Mouse (Mus musculus) lung, postnatal 4 days (tissue): ENCODE results near the gene Zdhhc14.

Experiments
- DNase-seq, 2 experiments: peaks; one replicate each; pipeline ENCODE4 v3.0.0; 2021

The Zdhhc14 gene

DNA sequence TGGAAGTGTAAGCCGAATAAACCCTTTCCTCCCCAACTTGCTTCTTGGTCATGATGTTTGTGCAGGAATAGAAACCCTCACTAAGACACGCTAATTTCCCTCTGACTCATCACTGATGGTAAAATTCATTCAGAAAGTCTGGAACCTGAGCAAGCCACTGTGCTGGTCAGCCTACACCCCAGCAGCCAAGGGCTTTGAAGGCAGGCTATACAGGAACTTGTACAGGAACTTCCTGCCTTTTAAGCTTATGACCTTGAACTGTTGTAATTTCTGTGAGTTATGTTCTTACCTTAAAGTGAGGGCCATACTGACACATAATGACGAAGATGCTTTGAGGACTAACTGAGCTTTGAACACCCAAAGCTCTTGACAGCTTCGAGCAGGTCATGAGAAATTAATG is 67.9 kb downstream of the Zdhhc14 start:
- DNase-seq, result no peak

DNA sequence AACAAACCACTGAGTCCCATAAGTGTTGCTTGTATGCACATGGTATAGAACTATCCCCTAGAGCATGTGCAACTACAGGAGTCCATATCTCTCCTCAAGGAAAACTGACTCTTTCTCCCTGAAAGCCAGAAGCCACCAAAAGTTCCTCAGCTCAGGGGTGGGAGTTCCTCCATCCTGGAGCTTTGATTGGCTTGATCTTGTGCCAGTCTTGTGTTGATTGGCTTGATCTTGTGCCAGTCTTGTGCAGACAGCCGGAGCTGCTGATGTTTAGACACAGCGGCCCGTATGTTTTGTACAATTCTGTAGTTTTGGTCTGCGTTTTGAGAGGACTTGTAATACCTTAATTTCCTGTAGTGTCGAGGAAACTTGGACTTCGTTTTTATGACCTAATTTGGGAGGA is 70.8 kb downstream of the Zdhhc14 start:
- no peak for DNase-seq

DNA sequence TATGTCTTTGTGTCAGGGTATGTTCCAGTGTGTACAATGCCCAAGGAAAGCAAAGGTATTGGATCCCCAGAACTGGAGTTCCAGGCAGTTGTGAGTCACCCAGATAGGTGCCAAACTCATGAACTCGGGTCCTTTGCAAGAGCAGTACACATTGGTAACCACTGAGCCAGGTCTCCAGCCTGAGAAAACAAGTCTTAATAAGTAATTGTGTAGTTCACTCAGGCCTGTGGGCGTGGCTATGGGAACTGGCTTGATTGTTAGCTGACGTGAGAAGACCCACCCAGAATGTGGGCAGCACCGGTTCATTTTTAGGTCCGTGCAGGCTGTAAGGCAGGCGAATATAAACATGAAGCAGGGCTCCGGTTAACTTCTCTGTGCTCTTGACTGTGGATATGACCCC is 73.6 kb downstream of the Zdhhc14 start:
- DNase-seq, result no peak

GRCm38 (mm10) chr17:5567943-5568342 is 75.6 kb downstream of the Zdhhc14 start:
- DNase-seq, result no peak

- DNase-seq, result no peak
Observed at GRCm38 (mm10) chr17:5569131-5570030, 77.0 kb downstream of the Zdhhc14 start.

DNA sequence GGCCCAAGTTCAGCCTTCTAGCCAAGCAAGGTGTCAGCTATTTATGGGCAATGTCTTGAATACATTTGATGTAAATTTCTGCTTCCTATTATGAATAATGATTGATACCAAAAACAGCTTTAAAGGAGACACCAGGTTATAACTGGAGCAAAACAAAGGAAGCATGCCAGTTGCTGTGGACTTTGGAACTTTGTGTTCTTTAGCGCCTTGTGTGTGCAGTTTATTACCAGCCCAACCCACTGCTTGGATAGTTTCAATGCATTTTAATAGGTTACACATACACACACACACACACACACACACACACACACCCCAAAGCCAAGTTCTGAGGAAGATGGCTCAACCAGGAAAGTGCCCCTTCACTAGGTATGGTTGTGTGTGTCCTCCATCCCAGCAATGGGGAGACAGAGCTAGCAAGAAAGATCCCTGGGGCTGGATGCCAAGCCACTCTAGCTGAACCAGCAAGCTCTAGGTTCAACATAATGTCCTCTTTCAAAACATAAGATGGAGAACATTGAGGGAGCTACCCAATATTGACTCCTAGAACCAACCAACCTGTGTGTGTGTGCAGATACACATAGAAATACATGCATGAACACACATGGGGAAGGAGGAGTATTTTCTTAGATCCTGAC is 79.9 kb downstream of the Zdhhc14 start:
- no peak for DNase-seq

DNA sequence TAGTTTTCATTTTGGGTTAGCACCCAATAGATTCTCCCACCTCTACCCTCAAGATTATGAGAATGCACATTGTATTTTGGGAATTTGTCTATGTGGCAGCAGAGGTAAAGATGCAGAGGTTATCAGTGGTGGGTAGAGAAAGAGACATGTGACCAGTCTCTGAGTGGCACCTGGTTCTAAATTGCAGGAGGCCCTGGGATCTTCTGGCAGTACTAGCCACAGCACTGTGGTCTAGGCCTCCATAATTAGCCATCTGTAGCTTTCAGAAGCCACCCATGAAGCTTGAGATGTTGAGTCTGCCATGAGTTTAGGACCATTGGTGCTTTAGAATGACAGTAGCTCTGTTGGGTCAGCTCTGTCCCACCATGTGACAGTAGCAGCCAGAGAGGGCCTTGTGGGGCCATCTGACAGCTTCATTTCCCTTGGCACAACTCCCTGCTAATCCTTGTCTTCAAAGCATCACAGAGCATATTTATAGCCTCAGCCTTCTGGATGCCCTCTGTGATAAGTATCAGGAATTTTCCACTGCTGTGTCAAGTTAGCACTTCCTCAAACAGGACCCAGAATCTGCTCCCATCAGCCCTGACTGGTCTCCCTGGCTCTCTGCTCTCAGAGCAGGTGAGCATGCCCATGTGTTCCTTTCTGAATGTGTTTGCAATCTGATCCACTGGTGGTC is 80.5 kb downstream of the Zdhhc14 start:
- DNase-seq, result no peak

- DNase-seq, result peak in 1 of 2 experiments; percentile 27
Observed at GRCm38 (mm10) chr17:5574672-5575071, 82.3 kb downstream of the Zdhhc14 start.

GRCm38 (mm10) chr17:5575518-5575917 is 83.2 kb downstream of the Zdhhc14 start:
- peak; percentile 21 to 56 for DNase-seq

GRCm38 (mm10) chr17:5582232-5582631 is 89.9 kb downstream of the Zdhhc14 start:
- DNase-seq, result no peak

DNA sequence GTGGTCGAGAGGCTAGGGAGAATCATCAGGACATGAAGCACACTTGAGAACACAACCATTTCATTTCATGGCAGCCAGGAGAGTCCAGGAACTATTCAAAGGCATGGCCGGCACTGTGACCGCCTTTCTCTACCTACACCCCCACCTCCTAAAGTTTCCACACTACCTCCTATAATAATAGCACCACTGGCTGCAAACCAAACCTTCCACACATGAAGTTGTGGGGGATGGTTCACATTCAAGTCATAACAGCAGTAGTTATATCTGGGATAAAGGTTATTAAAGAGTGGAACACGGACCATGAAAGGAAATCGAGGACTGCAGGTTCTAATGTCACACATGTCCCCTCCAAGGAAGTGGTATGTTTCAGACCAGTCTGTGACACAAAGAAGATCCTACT is 90.6 kb downstream of the Zdhhc14 start:
- no peak for DNase-seq

- no peak for DNase-seq
Observed at GRCm38 (mm10) chr17:5583472-5584145, 91.3 kb downstream of the Zdhhc14 start.

DNA sequence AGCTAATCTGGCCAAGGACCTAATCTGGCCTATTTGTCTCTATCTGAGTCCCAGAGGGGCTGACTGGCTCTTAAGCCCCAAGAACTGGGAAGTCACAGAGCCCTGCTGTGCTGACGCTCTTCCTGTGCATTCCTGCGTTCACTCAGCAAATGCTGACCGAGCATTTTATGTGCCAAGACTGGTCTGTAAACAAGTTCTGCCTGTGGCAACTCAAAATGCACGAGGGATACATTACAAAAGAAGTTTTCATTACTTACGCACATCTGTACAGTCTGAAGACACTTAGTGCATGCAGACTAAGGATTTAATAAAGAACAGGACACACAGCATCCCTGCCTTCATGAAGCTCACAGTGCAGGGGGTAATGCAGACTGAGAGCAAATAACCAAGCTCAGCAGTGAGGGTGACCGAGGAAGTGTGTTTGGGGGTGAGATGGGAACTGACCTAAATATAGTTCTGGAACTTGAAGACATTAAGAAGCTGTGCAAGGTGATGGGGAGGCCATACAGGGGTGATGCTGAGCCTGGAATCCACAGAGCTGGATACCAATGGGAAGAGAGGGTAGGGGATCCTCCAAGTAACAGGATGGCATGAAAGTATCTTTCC is 99.3 kb downstream of the Zdhhc14 start:
- DNase-seq, result peak; percentile 30 to 49

DNA sequence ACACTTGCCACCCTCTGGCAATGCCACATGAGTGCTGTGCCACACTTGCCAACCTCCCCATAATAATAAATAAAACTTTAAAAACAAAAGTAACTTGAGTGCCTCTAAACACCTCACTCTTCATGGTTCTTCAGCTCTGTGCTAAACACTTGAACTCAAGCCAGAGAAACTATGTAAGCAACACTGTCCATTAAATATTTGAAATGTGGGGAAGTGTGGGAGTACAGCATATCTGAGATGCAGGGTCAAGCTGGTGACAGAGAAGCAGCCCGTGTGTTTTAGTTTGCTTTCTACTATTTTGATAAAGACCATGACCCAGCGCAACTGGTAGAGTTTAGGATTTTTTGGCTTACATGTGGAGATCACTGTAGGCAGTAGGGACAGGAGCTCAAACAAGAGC is 100.7 kb downstream of the Zdhhc14 start:
- no peak for DNase-seq

- no peak for DNase-seq
Observed at GRCm38 (mm10) chr17:5595068-5595467, 102.7 kb downstream of the Zdhhc14 start.

GRCm38 (mm10) chr17:5596490-5596889 is 104.1 kb downstream of the Zdhhc14 start:
- DNase-seq, result peak in 1 of 2 experiments; percentile 24

- DNase-seq, result no peak
Observed at GRCm38 (mm10) chr17:5598999-5599398, 106.6 kb downstream of the Zdhhc14 start.

GRCm38 (mm10) chr17:5600505-5601027 is 108.2 kb downstream of the Zdhhc14 start:
- DNase-seq, result peak in 1 of 2 experiments; percentile 32

- no peak for DNase-seq
Observed at GRCm38 (mm10) chr17:5601953-5602352, 109.6 kb downstream of the Zdhhc14 start.

DNA sequence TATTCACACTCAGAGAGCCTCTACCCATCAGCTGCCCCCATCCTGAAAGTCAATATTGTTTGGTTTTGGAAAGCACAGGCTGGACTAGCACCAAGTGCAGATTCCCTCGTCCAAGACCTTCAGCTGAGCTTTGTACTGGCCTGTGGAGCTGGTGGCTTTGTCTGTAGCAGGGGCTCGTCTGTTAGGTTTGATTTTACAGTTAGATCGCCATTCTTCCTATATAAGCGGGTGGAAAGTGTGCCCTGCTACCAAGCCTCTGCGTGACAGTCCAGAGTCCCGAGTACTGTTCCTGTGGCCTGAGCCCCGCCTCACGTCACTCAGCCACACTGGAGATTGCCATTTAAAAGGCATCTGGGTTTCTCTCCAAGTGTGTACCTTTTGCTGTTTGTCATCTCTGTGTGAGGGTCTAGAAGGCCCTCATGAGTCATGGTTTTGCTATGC is 113.8 kb downstream of the Zdhhc14 start:
- peak in 1 of 2 experiments; percentile 40 for DNase-seq

- DNase-seq, result no peak
Observed at GRCm38 (mm10) chr17:5607352-5607751, 115.0 kb downstream of the Zdhhc14 start.

GRCm38 (mm10) chr17:5609875-5610552 is 117.7 kb downstream of the Zdhhc14 start:
- DNase-seq, result no peak
